Mouse (Mus musculus) intestine, postnatal 0 days (tissue): ENCODE results near the gene Slc25a30. TPM values are rescaled to one million over a fixed set of nuclear protein-coding genes. Genes with fewer than 3 reads are reported as not detected.
A peak's percentile ranks its signal among the peaks of the same experiment; 100 is the strongest.

ENCODE experiments used
- ATAC-seq: fragments of 200-750 bp; cut with Nextera tagmentation; 2 replicates; pipeline ENCODE4 v1.8.0; 2017; ENCODE audit warnings: mild to moderate bottlenecking, moderate TSS enrichment, moderate library complexity
- H3K27ac ChIP-seq: fragments of 300-500 bp; sonication (generic); 2 replicates; pipeline ENCODE4 v1.5.1; 2014; ENCODE audit warnings: mild to moderate bottlenecking, low read depth, low read length, moderate library complexity
- H3K27me3 ChIP-seq: fragments of 300-500 bp; sonication (generic); replicated peaks from 2 replicates; pipeline ENCODE4 v1.6.1; 2014; ENCODE audit warnings: low read length, mixed read lengths; ENCODE audit not compliant: control insufficient read depth, insufficient read depth
- H3K36me3 ChIP-seq: fragments of 300-500 bp; sonication (generic); 2 replicates; pipeline ENCODE4 v1.6.1; 2014; ENCODE audit warnings: mild to moderate bottlenecking, moderate library complexity; ENCODE audit not compliant: control insufficient read depth, insufficient read depth
- H3K4me1 ChIP-seq: fragments of 300-500 bp; sonication (generic); replicated peaks from 2 replicates; pipeline ENCODE4 v1.6.1; 2014; ENCODE audit warnings: antibody characterized with exemption, low read length, mixed read lengths; ENCODE audit not compliant: control insufficient read depth, insufficient read depth
- H3K4me2 ChIP-seq: fragments of 300-500 bp; sonication (generic); replicated peaks from 2 replicates; pipeline ENCODE4 v1.6.1; 2014; ENCODE audit warnings: low read depth, mild to moderate bottlenecking, moderate library complexity
- H3K4me3 ChIP-seq: fragments of 300-500 bp; sonication (generic); 2 replicates; pipeline ENCODE4 v1.5.1; 2014; ENCODE audit warnings: low read depth, low read length
- H3K9ac ChIP-seq: fragments of 300-500 bp; sonication (generic); 2 replicates; pipeline ENCODE4 v1.6.1; 2014; ENCODE audit warnings: mild to moderate bottlenecking, low read depth, low read length
- H3K9me3 ChIP-seq: fragments of 300-500 bp; sonication (generic); 2 replicates; pipeline ENCODE4 v1.6.1; 2016; ENCODE audit warnings: mixed run types; ENCODE audit not compliant: control insufficient read depth
- CTCF ChIP-seq: sonication (generic); IDR thresholded peaks from 2 replicates; pipeline ENCODE4 v1.5.1; 2016; ENCODE audit warnings: low read depth, mild to moderate bottlenecking, control low read depth, antibody characterized with exemption, moderate library complexity
- WGBS: fragments of 180-500 bp; shearing (Covaris S2); extraction: QIAGEN DNeasy Blood & Tissue Kit; methylation state at CpG from one replicate; pipeline ENCODE4 v1.1.7; 2014; 5-methylcytosine and 5-hydroxymethylcytosine counted together
- polyA plus RNA-seq: library from polyadenylated mRNA; unstranded; fragments of >200 nt; fragmentation: Nextera tagmentation; extraction: Ambion mirVana; gene quantifications from 2 replicates; pipeline ENCODE4 v1.2.1, GENCODE M21; 2015

The Slc25a30 gene
- polyA plus RNA-seq, 1 experiment from 2014 or later: 2.5 TPM

- H3K36me3 ChIP-seq: peaks cover 56% of the 10 kb centered on the region
- no peak for ATAC-seq
- no peak overlapping the region for H3K4me3 ChIP-seq
- H3K9me3 ChIP-seq: no peaks in the 10 kb centered on the region
- H3K9ac ChIP-seq: no peak overlapping the region
- H3K4me1 ChIP-seq: no peaks in the 10 kb centered on the region
- TF ChIP-seq CTCF: no peak
- H3K27me3 ChIP-seq: no peaks in the 10 kb centered on the region
- no peak overlapping the region for H3K4me2 ChIP-seq
- H3K27ac ChIP-seq: no peak overlapping the region
- WGBS: 65% methylated on average over 3 of the region's 3 CpGs
Observed at GRCm38 (mm10) chr14:75735597-75735996, 51.2 kb downstream of the Slc25a30 start.

GRCm38 (mm10) chr14:75732631-75733030, 54.2 kb downstream of the Slc25a30 start:
- no peaks in the 10 kb centered on the region for H3K9me3 ChIP-seq
- TF ChIP-seq CTCF: no peak
- no peak overlapping the region for H3K9ac ChIP-seq
- H3K4me1 ChIP-seq: no peaks in the 10 kb centered on the region
- ATAC-seq: no peak
- 96% methylated on average over 7 of the region's 7 CpGs for WGBS
- peaks cover 65% of the 10 kb centered on the region for H3K36me3 ChIP-seq
- no peak overlapping the region for H3K4me2 ChIP-seq
- H3K27me3 ChIP-seq: no peaks in the 10 kb centered on the region
- H3K4me3 ChIP-seq: no peak overlapping the region
- no peak overlapping the region for H3K27ac ChIP-seq

- H3K27me3 ChIP-seq: no peaks in the 10 kb centered on the region
- H3K4me2 ChIP-seq: no peak overlapping the region
- H3K9ac ChIP-seq: no peak overlapping the region
- H3K36me3 ChIP-seq: peaks cover 64% of the 10 kb centered on the region
- 66% methylated on average over 2 of the region's 2 CpGs for WGBS
- ATAC-seq: no peak
- no peaks in the 10 kb centered on the region for H3K9me3 ChIP-seq
- no peak overlapping the region for H3K4me3 ChIP-seq
- H3K27ac ChIP-seq: no peak overlapping the region
- TF ChIP-seq CTCF: no peak
- H3K4me1 ChIP-seq: no peaks in the 10 kb centered on the region
Observed at GRCm38 (mm10) chr14:75731361-75731760, 55.5 kb downstream of the Slc25a30 start.

GRCm38 (mm10) chr14:75728111-75728510, 58.7 kb downstream of the Slc25a30 start:
- Histone ChIP-seq H3K4me2 (no peak overlapping the region), H3K27ac (0 out of 2 replicates have a peak overlapping the region, but pooled peaks have one; percentile 41), H3K36me3 (peaks cover 74% of the 10 kb centered on the region), H3K4me3 (no peak overlapping the region), H3K9me3 (no peaks in the 10 kb centered on the region), H3K9ac (no peak overlapping the region), H3K27me3 (no peaks in the 10 kb centered on the region), H3K4me1 (no peaks in the 10 kb centered on the region)
- no peak for TF ChIP-seq CTCF
- no peak for ATAC-seq
- 82% methylated on average over 5 of the region's 5 CpGs for WGBS

GRCm38 (mm10) chr14:75727046-75727445, 59.8 kb downstream of the Slc25a30 start:
- no peak overlapping the region for H3K4me2 ChIP-seq
- H3K27ac ChIP-seq: 0 out of 2 replicates have a peak overlapping the region, but pooled peaks have one; percentile 31
- no peak overlapping the region for H3K4me3 ChIP-seq
- peak; percentile 68 for ATAC-seq
- peak; percentile 72 for TF ChIP-seq CTCF
- H3K36me3 ChIP-seq: peaks cover 72% of the 10 kb centered on the region
- no peak overlapping the region for H3K9ac ChIP-seq
- H3K9me3 ChIP-seq: no peaks in the 10 kb centered on the region
- H3K4me1 ChIP-seq: no peaks in the 10 kb centered on the region
- 46% methylated on average over 4 of the region's 4 CpGs for WGBS
- H3K27me3 ChIP-seq: no peaks in the 10 kb centered on the region

GRCm38 (mm10) chr14:75722816-75723215, 64.0 kb downstream of the Slc25a30 start:
- no peaks in the 10 kb centered on the region for H3K4me1 ChIP-seq
- H3K9ac ChIP-seq: no peak overlapping the region
- H3K27ac ChIP-seq: no peak overlapping the region
- WGBS: 98% methylated on average over 2 of the region's 2 CpGs
- H3K27me3 ChIP-seq: no peaks in the 10 kb centered on the region
- H3K4me3 ChIP-seq: no peak overlapping the region
- peaks cover 83% of the 10 kb centered on the region for H3K36me3 ChIP-seq
- no peaks in the 10 kb centered on the region for H3K9me3 ChIP-seq
- no peak for TF ChIP-seq CTCF
- no peak for ATAC-seq
- H3K4me2 ChIP-seq: no peak overlapping the region
